Mouse (Mus musculus) myocyte (in vitro differentiated cells): ENCODE measurements around the gene Tgm2.

Experiments
- CEBPB ChIP-seq: IDR thresholded peaks from 2 replicates; pipeline ENCODE4 v1.6.1; 2011; ENCODE audit warnings: mild to moderate bottlenecking, moderate library complexity; ENCODE audit not compliant: poor library complexity, insufficient read depth, severe bottlenecking
- E2F4 ChIP-seq: IDR thresholded peaks from one replicate; pipeline ENCODE4 v1.6.1; 2011; ENCODE audit warnings: mild to moderate bottlenecking, control low read depth, moderate library complexity; ENCODE audit not compliant: insufficient read depth
- MAX ChIP-seq: IDR thresholded peaks from one replicate; pipeline ENCODE4 v1.6.1; 2011; ENCODE audit warnings: low read depth, mild to moderate bottlenecking, control low read depth
- MYOG ChIP-seq, 3 experiments: IDR thresholded peaks; one replicate each; pipeline ENCODE4 v1.6.1; 2011; ENCODE audit warnings: control low read depth in 2 of 3, low read depth in 2 of 3, mild to moderate bottlenecking in 2 of 3; ENCODE audit not compliant: insufficient read length in 2 of 3, control insufficient read depth in 1 of 3, insufficient read depth in 1 of 3
- POLR2A ChIP-seq: IDR thresholded peaks from one replicate; pipeline ENCODE4 v1.6.1; 2011; ENCODE audit warnings: low read depth, mild to moderate bottlenecking, control low read depth, moderate library complexity; ENCODE audit not compliant: insufficient read length
- POLR2AphosphoS2 ChIP-seq: IDR thresholded peaks from one replicate; pipeline ENCODE4 v1.6.1; 2011; ENCODE audit warnings: low read depth, control low read depth; ENCODE audit not compliant: insufficient read length
- SRF ChIP-seq: IDR thresholded peaks from one replicate; pipeline ENCODE4 v1.6.1; 2011; ENCODE audit warnings: low read depth; ENCODE audit not compliant: control insufficient read depth, insufficient read length
- TCF12 ChIP-seq: IDR thresholded peaks from one replicate; pipeline ENCODE4 v1.6.1; 2011; ENCODE audit warnings: mild to moderate bottlenecking, control low read depth; ENCODE audit not compliant: poor library complexity, insufficient read depth, severe bottlenecking
- TCF3 ChIP-seq: IDR thresholded peaks from one replicate; pipeline ENCODE4 v1.6.1; 2011; ENCODE audit warnings: low read depth, control low read depth; ENCODE audit not compliant: insufficient read length
- USF1 ChIP-seq: IDR thresholded peaks from one replicate; pipeline ENCODE4 v1.6.1; 2011; ENCODE audit warnings: low read depth, mild to moderate bottlenecking, control low read depth, moderate library complexity

DNA sequence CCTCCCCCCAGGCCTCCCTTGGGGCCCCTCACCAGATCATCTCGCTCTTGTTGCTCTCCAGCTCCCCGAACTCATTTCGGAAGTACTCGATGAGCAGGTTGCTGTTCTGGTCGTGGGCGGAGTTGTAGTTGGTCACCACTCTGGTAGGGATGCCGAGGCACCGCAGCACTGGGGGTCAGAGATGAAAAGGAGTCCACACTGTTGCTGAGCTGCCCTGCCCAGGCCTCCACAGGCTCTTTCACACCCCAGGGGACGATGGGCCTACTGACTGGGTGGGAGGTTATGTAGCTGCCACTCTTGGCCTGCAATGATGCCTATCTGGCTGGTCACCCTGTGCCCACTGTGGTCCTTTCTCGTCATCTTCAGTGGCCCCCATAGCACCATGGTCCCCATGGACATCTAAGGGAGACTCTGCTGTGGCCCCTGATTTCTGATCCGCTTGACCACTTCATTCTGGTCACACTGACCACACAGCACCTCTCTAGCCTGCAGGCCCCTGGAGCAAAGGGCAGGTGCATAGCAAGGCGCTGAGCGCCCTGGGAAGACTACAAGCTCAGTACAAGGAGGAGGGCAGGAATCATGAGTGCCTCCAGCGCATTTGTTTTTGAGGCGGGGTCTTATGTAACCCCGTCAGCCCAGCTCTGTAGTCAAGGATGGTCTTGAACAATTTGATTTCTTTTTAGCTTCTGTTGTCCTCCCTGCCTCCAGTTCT is 16.8 kb downstream of the Tgm2 start:
- TF ChIP-seq POLR2A (no peak), TCF12 (no peak), SRF (no peak), TCF3 (no peak), E2F4 (no peak), MAX (no peak), USF1 (no peak), CEBPB (no peak), POLR2AphosphoS2 (no peak), MYOG (IDR thresholded peaks at IDR 0.05; ENCODE audit: control insufficient read depth in 1 of 3, insufficient read depth in 1 of 3, insufficient read length in 2 of 3, low read depth in 2 of 3) (no peak)
